Mouse (Mus musculus) embryonic facial prominence, embryonic 14.5 days (tissue): Measurements from ENCODE around the gene Pcsk2. TPM values are rescaled to one million over a fixed set of nuclear protein-coding genes. Genes with fewer than 3 reads are reported as not detected.

Source experiments
- ATAC-seq: fragments of 200-750 bp; cut with Nextera tagmentation; 2 replicates; pipeline ENCODE4 v1.8.0; 2017; ENCODE audit warnings: low read depth, moderate number of reproducible peaks, moderate TSS enrichment
- DNase-seq: peaks from one replicate; pipeline ENCODE4 v3.0.0-alpha.2; 2015; ENCODE audit warnings: low spot score
- H3K27ac ChIP-seq: fragments of 300-500 bp; sonication (generic); replicated peaks from 2 replicates; pipeline ENCODE4 v1.5.1; 2014; ENCODE audit warnings: low read depth, mild to moderate bottlenecking, low read length, moderate library complexity
- H3K27me3 ChIP-seq: fragments of 300-500 bp; sonication (generic); replicated peaks from 2 replicates; pipeline ENCODE4 v1.6.1; 2014; ENCODE audit warnings: low read length; ENCODE audit not compliant: control insufficient read depth, insufficient read depth
- H3K36me3 ChIP-seq: fragments of 300-500 bp; sonication (generic); 2 replicates; pipeline ENCODE4 v1.6.1; 2014; ENCODE audit warnings: low read length, mixed read lengths; ENCODE audit not compliant: control insufficient read depth, insufficient read depth
- H3K4me1 ChIP-seq: fragments of 300-500 bp; sonication (generic); 2 replicates; pipeline ENCODE4 v1.6.1; 2014; ENCODE audit warnings: antibody characterized with exemption, low read length; ENCODE audit not compliant: control insufficient read depth, insufficient read depth
- H3K4me2 ChIP-seq: fragments of 300-500 bp; sonication (generic); 2 replicates; pipeline ENCODE4 v1.6.1; 2014; ENCODE audit warnings: low read depth, mild to moderate bottlenecking, low read length, moderate library complexity, mixed read lengths
- H3K4me3 ChIP-seq: fragments of 300-500 bp; sonication (generic); 2 replicates; pipeline ENCODE4 v1.5.1; 2014; ENCODE audit warnings: low read depth, mild to moderate bottlenecking, low read length
- H3K9ac ChIP-seq: fragments of 300-500 bp; sonication (generic); 2 replicates; pipeline ENCODE4 v1.6.1; 2014; ENCODE audit warnings: low read depth, mild to moderate bottlenecking, low read length, moderate library complexity, mixed read lengths
- H3K9me3 ChIP-seq: fragments of 300-500 bp; sonication (generic); 2 replicates; pipeline ENCODE4 v1.6.1; 2016; ENCODE audit warnings: low read length; ENCODE audit not compliant: control insufficient read depth
- WGBS: fragments of 180-500 bp; shearing (Covaris S2); extraction: QIAGEN DNeasy Blood & Tissue Kit; methylation state at CpG from one replicate; pipeline ENCODE4 v1.1.7; 2014; 5-methylcytosine and 5-hydroxymethylcytosine counted together
- polyA plus RNA-seq: library from polyadenylated mRNA; unstranded; fragments of >200 nt; fragmentation: Nextera tagmentation; extraction: Ambion mirVana; gene quantifications from 2 replicates; pipeline ENCODE4 v1.2.1, GENCODE M21; 2014

Gene Pcsk2
- polyA plus RNA-seq, 1 experiment from 2014 or later, result 2.7 TPM

DNA sequence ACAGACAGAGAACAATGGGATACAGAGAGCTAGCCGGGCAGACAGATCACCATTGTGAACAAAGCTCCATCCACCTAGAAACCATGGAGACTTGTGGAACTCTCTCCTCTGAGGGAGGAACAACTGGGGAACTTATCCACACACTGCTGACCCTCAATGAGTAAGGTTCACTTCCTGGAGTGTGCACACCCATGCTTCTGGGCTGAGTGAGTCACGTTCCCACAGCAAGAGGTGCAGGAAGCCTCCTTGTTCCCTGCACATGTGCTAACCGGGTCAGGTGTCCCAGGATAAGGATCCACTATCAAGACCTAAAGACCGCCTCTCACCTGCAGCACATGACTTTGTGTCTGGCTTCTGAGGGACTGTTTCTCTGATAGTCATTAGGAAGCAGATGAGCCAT, 307.5 kb downstream of the Pcsk2 start:
- 77% methylated on average over 4 of the region's 4 CpGs for WGBS
- Histone ChIP-seq H3K4me3 (no peak overlapping the region), H3K36me3 (no peaks in the 10 kb centered on the region), H3K9ac (no peak overlapping the region), H3K4me1 (no peaks in the 10 kb centered on the region), H3K9me3 (no peaks in the 10 kb centered on the region), H3K27ac (no peak overlapping the region), H3K4me2 (no peak overlapping the region), H3K27me3 (no peaks in the 10 kb centered on the region)
- ATAC-seq (no peak), DNase-seq (no peak)

DNA sequence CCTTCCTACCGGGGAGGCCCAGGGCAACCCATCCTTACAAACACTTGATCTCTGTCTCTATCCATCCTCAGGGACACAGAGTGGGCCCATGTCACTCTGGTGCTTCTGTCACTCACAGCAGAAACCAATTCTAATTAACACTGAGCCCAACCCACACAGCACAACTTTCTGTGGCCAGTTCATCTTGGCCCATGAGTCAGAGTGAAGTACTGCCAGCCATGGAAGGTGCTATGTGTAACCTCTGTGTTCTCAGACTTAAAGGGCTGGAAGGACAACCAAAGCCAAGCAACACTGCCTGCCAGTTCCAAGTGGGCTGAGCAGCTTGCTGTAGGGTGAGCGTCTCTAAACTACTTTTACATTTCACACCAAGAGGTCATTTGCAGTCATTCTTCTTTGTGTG, 313.2 kb downstream of the Pcsk2 start:
- Histone ChIP-seq H3K4me1 (peaks cover 9% of the 10 kb centered on the region; the same call in 1 of the 2 replicates), H3K9ac (no peak overlapping the region), H3K9me3 (no peaks in the 10 kb centered on the region), H3K27me3 (0 out of 2 replicates have a peak, but pooled peaks cover 3% of the 10 kb centered on the region), H3K4me2 (no peak overlapping the region), H3K4me3 (no peak overlapping the region), H3K36me3 (no peaks in the 10 kb centered on the region), H3K27ac (no peak overlapping the region)
- DNase-seq, result no peak
- WGBS, result 84% methylated on average over 2 of the region's 2 CpGs
- ATAC-seq, result no peak

DNA sequence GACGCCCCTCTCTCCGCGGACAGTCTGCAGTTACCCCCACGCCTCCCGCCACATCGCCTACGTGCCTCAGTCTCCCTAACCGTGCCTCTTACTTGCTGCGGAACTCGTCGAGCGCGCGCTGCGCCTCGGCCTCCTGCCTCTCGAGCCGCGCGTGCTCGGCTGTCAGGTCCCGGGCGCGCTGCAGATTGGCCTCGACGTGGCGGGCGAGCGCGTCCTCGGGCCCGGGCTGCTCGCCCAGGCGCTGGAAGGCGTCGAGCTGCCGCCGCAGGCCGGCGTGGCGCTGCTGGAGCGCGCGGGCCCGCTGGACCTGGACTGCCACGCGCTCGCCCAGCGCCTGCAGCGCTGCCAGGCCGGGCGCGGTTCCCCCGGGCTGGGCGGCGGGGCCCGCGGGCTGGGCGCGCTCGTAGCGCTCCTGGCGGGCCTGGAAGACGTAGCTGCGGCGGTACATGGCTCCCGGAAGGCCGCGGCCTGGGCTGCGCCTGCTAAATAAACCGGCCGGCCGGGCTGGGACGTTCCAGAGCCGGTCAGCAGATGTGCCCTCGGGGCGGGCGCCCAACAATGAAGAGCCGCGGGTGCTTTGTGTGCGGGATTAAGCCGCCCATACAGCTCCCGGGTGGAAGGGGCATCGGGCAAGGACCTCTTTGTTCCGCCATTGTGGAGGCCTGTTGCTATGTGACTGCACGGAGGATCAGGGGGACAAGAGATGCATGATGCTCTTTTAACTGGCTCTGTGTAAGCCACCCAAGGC, 316.7 kb downstream of the Pcsk2 start, which contains the start of gene Bfsp1:
TSS of gene Bfsp1 (minus strand) at position 690 of the 748 bp plus-strand sequence.
- no peaks in the 10 kb centered on the region for H3K9me3 ChIP-seq
- ATAC-seq (peak; percentile 86), DNase-seq (peak; percentile 76)
- H3K27me3 ChIP-seq, result 0 out of 2 replicates have a peak, but pooled peaks cover 3% of the 10 kb centered on the region
- no peaks in the 10 kb centered on the region for H3K36me3 ChIP-seq
- H3K27ac ChIP-seq, result peak within 1 kb of the TSS; percentile 53
- 9% methylated on average over 22 of the region's 86 CpGs for WGBS
- H3K4me3 ChIP-seq, result peak within 1 kb of the TSS; percentile 49
- H3K4me2 ChIP-seq, result peak within 1 kb of the TSS; percentile 75
- H3K9ac ChIP-seq, result peak within 1 kb of the TSS; percentile 84
- H3K4me1 ChIP-seq, result peaks cover 11% of the 10 kb centered on the region; the same call in 1 of the 2 replicates

DNA sequence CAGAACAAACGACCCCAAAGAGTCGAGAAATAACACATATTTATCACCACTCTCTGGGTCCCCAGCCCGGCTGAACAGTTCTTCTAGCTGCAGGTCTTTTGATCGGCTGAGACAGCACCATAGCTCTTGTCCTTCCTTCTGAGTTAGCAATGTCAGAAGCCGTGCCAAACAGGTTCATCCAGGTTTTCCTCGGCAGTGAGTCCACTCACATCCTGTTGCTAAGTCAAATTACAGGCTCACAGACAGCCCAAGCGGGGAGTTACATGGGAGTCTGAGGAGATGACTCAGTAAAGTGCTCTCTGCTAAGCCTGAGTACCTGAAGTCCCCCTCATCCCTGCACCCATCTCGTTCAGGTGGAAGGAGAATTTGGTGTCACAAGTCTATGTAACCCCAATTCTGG, 318.6 kb downstream of the Pcsk2 start:
- no peak overlapping the region for H3K9ac ChIP-seq
- WGBS, result 67% methylated on average over 8 of the region's 8 CpGs
- 0 out of 2 replicates have a peak, but pooled peaks cover 3% of the 10 kb centered on the region for H3K27me3 ChIP-seq
- peak; percentile 30 for DNase-seq
- no peak overlapping the region for H3K4me2 ChIP-seq
- H3K27ac ChIP-seq, result no peak overlapping the region
- ATAC-seq, result no peak
- peaks cover 12% of the 10 kb centered on the region; the same call in 1 of the 2 replicates for H3K4me1 ChIP-seq
- H3K36me3 ChIP-seq, result no peaks in the 10 kb centered on the region
- H3K9me3 ChIP-seq, result no peaks in the 10 kb centered on the region
- H3K4me3 ChIP-seq, result no peak overlapping the region
